Mouse (Mus musculus): ENCODE data around the gene Gli2. TPM values are rescaled to one million over a fixed set of nuclear protein-coding genes. Genes with fewer than 3 reads are reported as not detected.
A peak's percentile ranks its signal among the peaks of the same experiment; 100 is the strongest.

Gene Gli2
- polyA plus RNA-seq, 1 experiment from 2014 or later: 2.5 TPM

DNA sequence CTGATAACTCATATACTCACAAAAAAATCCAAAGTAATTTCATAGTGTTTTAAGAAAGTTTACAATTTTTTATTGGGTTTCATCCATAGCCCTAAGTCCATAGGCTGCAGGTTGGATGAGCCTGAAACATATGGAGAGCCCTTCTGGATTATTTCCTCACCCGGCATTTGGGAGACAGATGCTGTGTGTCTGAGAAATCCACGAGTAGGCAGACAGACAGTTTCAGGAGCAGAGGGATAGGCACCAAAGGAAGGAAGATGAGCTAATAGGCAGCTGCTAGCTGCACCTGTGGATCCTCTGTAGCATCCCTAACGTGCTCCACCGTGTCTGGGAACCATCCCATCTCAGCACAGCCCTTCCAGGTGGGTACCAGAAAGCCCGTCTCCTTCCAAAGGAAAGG is 251.3 kb downstream of the Gli2 start:
- 78% methylated on average over 5 of the region's 5 CpGs for WGBS
- Histone ChIP-seq H3K4me3 (no peak overlapping the region), H3K4me1 (replicated peaks) (no peaks in the 10 kb centered on the region), H3K27me3 (0 out of 2 replicates have a peak, but pooled peaks cover 2% of the 10 kb centered on the region), H3K27ac (replicated peaks) (no peak overlapping the region), H3K36me3 (no peaks in the 10 kb centered on the region), H3K9ac (no peak overlapping the region), H3K4me2 (no peak overlapping the region), H3K9me3 (no peaks in the 10 kb centered on the region)
- ATAC-seq (ENCODE audit: low FRiP score, low read depth): no peak

DNA sequence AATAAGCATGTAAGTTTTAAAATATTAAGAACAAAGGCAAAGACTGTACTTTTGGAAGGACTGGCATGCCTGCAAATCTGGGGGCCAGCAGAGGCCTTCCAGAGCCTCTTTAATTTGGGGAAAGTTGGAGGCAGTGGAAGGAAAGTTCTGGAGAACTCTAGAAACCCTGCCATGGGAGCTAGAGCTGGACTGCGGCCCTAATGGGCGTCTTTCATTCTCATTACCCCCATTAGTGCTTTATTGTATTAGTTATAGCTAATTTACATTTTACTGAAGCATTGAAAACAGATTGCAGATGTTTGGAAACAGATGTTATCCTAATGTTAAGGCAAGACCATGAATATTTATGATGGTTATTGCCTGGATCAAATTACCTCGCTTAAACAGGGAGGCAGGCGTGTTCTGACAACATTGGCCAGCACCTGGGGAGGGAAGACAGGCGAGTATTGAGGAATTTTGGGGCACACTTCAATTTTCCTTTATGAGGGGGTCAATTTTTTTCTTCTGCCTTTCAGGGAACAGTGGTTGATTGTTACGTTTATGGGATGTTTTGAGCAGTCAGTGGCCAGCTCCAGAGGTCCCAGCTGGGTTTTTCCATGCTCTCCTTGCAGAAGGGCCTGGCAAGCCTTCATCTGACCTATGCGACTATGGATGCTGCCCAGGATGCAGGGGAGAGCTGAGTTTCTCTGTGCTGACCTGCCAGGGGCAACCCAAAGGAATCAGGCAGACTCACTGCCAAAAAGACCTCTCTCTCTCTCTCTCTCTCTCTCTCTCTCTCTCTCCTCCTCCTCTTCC is 253.9 kb downstream of the Gli2 start:
- H3K9me3 ChIP-seq: no peaks in the 10 kb centered on the region
- no peak for ATAC-seq (ENCODE audit: low FRiP score, low read depth)
- H3K36me3 ChIP-seq: no peaks in the 10 kb centered on the region
- H3K9ac ChIP-seq: no peak overlapping the region
- H3K27me3 ChIP-seq: 0 out of 2 replicates have a peak, but pooled peaks cover 2% of the 10 kb centered on the region
- peaks cover 6% of the 10 kb centered on the region for H3K4me1 ChIP-seq (replicated peaks)
- H3K4me2 ChIP-seq: no peak overlapping the region
- no peak overlapping the region for H3K27ac ChIP-seq (replicated peaks)
- 56% methylated on average over 7 of the region's 7 CpGs for WGBS
- H3K4me3 ChIP-seq: no peak overlapping the region

DNA sequence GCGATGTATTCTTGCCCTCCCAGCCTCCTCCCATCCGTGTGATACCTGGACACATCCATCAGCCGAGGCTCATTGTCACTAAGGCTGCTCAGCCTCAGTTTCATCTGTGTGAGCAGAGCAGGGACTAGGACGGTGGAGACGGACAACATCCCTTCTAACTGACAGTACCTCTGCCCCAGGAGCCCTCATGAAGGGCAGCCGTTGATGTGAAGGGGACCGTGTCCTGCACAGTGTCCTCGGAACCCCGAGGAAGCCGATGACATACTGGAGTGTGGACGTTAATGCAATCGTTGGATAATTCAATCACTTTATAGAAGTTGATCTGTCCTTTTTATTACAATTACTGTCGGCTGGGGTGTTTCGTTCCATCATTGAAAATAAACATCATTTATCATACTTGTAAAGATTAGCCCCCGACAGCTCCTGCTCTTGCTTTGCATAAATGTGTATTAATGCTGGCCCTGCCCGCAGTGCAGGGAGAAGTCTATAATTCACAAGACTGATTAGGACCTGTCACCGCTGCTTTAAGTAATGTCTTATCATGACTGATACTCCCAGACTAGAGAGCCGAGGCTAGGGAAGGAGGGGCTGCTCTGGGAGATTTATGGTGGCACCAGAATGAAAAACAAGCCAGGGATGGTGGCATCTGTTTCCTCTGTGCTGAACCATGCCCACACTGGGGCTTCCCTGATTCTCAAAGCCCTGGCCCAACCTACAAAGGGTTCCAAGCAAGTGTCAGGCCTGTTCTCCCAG is 257.8 kb downstream of the Gli2 start:
- Histone ChIP-seq H3K4me1 (replicated peaks) (peaks cover 6% of the 10 kb centered on the region), H3K27ac (replicated peaks) (no peak overlapping the region), H3K27me3 (no peaks in the 10 kb centered on the region), H3K9me3 (no peaks in the 10 kb centered on the region), H3K36me3 (no peaks in the 10 kb centered on the region), H3K4me3 (no peak overlapping the region), H3K4me2 (no peak overlapping the region), H3K9ac (no peak overlapping the region)
- WGBS: 41% methylated on average over 18 of the region's 18 CpGs
- ATAC-seq (ENCODE audit: low FRiP score, low read depth): peak; percentile 87

DNA sequence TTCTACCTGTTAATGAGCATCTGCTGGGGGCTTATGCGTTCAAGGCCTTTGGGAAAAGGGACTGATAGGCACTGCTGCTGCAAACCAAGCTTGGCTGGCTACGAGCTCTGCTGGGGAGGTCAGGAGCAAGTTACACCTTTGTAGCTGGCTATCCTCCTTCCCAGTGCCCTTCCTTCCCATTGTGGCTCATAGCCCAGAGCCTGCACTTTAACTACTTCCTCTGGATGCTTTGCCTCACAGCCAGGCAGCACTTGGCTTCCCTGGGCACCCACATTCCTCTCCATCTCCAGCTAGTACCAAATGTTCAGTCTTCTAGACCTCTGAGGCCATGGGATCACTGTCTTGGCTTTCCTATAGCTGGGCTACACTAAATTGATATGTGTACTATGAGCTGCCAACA is 263.5 kb downstream of the Gli2 start:
- H3K4me2 ChIP-seq: no peak overlapping the region
- H3K27me3 ChIP-seq: no peaks in the 10 kb centered on the region
- no peak overlapping the region for H3K9ac ChIP-seq
- no peak overlapping the region for H3K4me3 ChIP-seq
- no peak overlapping the region for H3K27ac ChIP-seq (replicated peaks)
- no peak for ATAC-seq (ENCODE audit: low FRiP score, low read depth)
- no peaks in the 10 kb centered on the region for H3K4me1 ChIP-seq (replicated peaks)
- no peaks in the 10 kb centered on the region for H3K36me3 ChIP-seq
- 72% methylated on average over 2 of the region's 2 CpGs for WGBS
- no peaks in the 10 kb centered on the region for H3K9me3 ChIP-seq

DNA sequence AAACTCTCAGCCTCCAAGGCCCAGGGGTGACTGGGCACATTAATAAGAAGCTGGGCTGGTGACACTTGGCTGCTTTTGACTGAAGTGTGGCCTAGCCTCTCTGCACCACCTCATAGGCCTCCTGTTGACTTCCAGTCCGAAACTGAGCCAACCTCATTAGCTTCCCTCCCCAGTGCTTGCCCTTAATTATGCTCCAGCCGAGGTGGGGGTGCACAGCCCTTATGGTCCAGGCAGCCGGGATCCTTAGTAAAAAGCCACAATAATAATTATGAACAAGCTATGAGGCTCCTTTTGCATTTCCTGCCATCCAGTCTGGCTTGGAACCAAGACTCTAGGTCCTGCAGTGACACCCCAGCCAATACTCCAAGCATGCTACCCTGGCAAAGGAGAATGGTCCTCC is 264.0 kb downstream of the Gli2 start:
- Histone ChIP-seq H3K36me3 (no peaks in the 10 kb centered on the region), H3K27ac (replicated peaks) (no peak overlapping the region), H3K4me1 (replicated peaks) (no peaks in the 10 kb centered on the region), H3K9me3 (no peaks in the 10 kb centered on the region), H3K27me3 (no peaks in the 10 kb centered on the region), H3K9ac (no peak overlapping the region), H3K4me2 (no peak overlapping the region), H3K4me3 (no peak overlapping the region)
- ATAC-seq (ENCODE audit: low FRiP score, low read depth): peak; percentile 38; the same call in 1 of the 2 replicates
- WGBS: 45% methylated on average over 3 of the region's 3 CpGs

DNA sequence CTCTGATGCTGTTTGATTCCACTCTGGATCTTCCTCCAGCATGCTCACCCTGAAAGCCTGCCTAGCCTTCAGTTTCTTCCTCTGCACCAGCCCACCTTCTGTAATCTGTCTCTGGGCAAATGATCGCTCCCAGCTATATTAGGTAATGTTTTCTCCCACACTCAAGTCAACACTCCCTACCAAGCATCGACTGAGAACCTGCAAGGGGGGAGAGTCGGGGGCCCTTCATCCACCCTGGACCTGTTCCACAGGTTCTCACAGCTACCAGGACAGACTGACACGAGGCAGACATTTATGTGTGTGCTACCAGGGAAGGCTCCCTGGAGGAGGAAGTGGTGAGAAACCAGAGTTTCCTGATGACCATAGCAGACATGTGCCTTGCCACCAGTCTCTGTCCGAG is 264.6 kb downstream of the Gli2 start:
- no peak overlapping the region for H3K27ac ChIP-seq (replicated peaks)
- H3K4me2 ChIP-seq: no peak overlapping the region
- H3K9ac ChIP-seq: no peak overlapping the region
- ATAC-seq (ENCODE audit: low FRiP score, low read depth): 0 out of 2 replicates have a peak, but pooled peaks have one; percentile 51
- no peak overlapping the region for H3K4me3 ChIP-seq
- WGBS: 86% methylated on average over 5 of the region's 5 CpGs
- no peaks in the 10 kb centered on the region for H3K9me3 ChIP-seq
- no peaks in the 10 kb centered on the region for H3K36me3 ChIP-seq
- no peaks in the 10 kb centered on the region for H3K27me3 ChIP-seq
- no peaks in the 10 kb centered on the region for H3K4me1 ChIP-seq (replicated peaks)

DNA sequence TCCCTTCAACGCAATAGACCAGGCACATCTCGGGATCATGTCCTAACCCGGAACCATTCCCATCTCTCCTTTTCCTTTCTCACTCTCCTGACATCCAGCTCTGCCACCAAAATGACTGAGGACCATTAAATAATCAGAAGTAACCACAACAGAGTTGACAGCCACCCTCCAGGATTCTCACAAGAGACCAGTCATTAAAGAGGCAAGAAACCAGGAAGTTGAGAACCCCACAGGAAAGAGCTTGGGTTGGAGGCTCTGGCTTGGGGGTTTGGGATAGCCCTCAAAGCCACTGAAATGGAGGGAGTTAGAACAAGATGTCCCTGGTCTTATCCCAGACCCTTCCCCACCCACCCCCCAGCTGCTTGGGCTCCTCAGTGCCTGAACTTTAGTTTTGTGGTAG is 265.9 kb downstream of the Gli2 start:
- Histone ChIP-seq H3K4me1 (replicated peaks) (no peaks in the 10 kb centered on the region), H3K4me2 (no peak overlapping the region), H3K27ac (replicated peaks) (no peak overlapping the region), H3K36me3 (no peaks in the 10 kb centered on the region), H3K4me3 (no peak overlapping the region), H3K9me3 (no peaks in the 10 kb centered on the region), H3K27me3 (no peaks in the 10 kb centered on the region), H3K9ac (no peak overlapping the region)
- 94% methylated on average over 3 of the region's 3 CpGs for WGBS
- no peak for ATAC-seq (ENCODE audit: low FRiP score, low read depth)

Small RNA genes lying within 50 kb of the gene (microRNA-seq; reads per million reads assigned to microRNA genes)
- not detected for gene Mir6346
